Mouse (Mus musculus) myocyte (in vitro differentiated cells): ENCODE measurements around the gene Kifc3.

Experiments used
- CEBPB ChIP-seq: IDR thresholded peaks from 2 replicates; pipeline ENCODE4 v1.6.1; 2011; ENCODE audit warnings: mild to moderate bottlenecking, moderate library complexity; ENCODE audit not compliant: poor library complexity, insufficient read depth, severe bottlenecking
- MAX ChIP-seq: IDR thresholded peaks from one replicate; pipeline ENCODE4 v1.6.1; 2011; ENCODE audit warnings: low read depth, mild to moderate bottlenecking, control low read depth
- MYOD1 ChIP-seq, 3 experiments: IDR thresholded peaks; one replicate each; pipeline ENCODE4 v1.6.1; 2011; ENCODE audit warnings: control low read depth in 2 of 3, low read depth in 2 of 3, mild to moderate bottlenecking in 2 of 3, moderate library complexity in 1 of 3; ENCODE audit not compliant: insufficient read length in 2 of 3, control insufficient read depth in 1 of 3
- POLR2A ChIP-seq: IDR thresholded peaks from one replicate; pipeline ENCODE4 v1.6.1; 2011; ENCODE audit warnings: low read depth, mild to moderate bottlenecking, control low read depth, moderate library complexity; ENCODE audit not compliant: insufficient read length
- POLR2AphosphoS2 ChIP-seq: IDR thresholded peaks from one replicate; pipeline ENCODE4 v1.6.1; 2011; ENCODE audit warnings: low read depth, control low read depth; ENCODE audit not compliant: insufficient read length
- TCF12 ChIP-seq: IDR thresholded peaks from one replicate; pipeline ENCODE4 v1.6.1; 2011; ENCODE audit warnings: mild to moderate bottlenecking, control low read depth; ENCODE audit not compliant: poor library complexity, insufficient read depth, severe bottlenecking

GRCm38 (mm10) chr8:95181850-95182249, 20.8 kb downstream of the Kifc3 start:
- TF ChIP-seq MYOD1 (IDR thresholded peaks at IDR 0.05; ENCODE audit: control insufficient read depth in 1 of 3, insufficient read length in 2 of 3, low read depth in 2 of 3), result no peak
- no peak for TF ChIP-seq TCF12
- TF ChIP-seq POLR2A, result no peak
- TF ChIP-seq POLR2AphosphoS2, result no peak
- TF ChIP-seq CEBPB, result no peak
- no peak for TF ChIP-seq MAX
